Mouse (Mus musculus) monocyte, adult 5-6 weeks (primary cell): ENCODE measurements around the gene Tmem106c. TPM values are rescaled to one million over a fixed set of nuclear protein-coding genes. Genes with fewer than 3 reads are reported as not detected.

ENCODE experiments used
- ATAC-seq: fragments of 153-309, 156-312 bp; replicated peaks from 2 replicates; pipeline ENCODE4 v1.8.0; 2017; ENCODE audit warnings: mild to moderate bottlenecking; ENCODE audit not compliant: low TSS enrichment, insufficient number of reproducible peaks, severe bottlenecking, poor library complexity, low FRiP score
- total RNA-seq: library from RNA; stranded (forward); fragments of 200-1000, 200-491, 200-594 nt; gene quantifications from 3 replicates; pipeline ENCODE4 v1.2.3, GENCODE M21; 2017

Tmem106c gene
- total RNA-seq, 1 experiment from 2014 or later = 4.1 TPM

- no peak for ATAC-seq
Measured at GRCm38 (mm10) chr15:97949706-97950105, 14.3 kb upstream of the Tmem106c start.

- no peak for ATAC-seq
Measured at GRCm38 (mm10) chr15:97950240-97950639, 13.8 kb upstream of the Tmem106c start.

GRCm38 (mm10) chr15:97952137-97952888 lies 11.7 kb upstream of the Tmem106c start:
- ATAC-seq = peak; percentile 65; the same call in 1 of the 2 replicates

GRCm38 (mm10) chr15:97952889-97953189 lies 11.2 kb upstream of the Tmem106c start:
- ATAC-seq = no peak

- ATAC-seq = no peak
Measured at GRCm38 (mm10) chr15:97954671-97955070, 9.3 kb upstream of the Tmem106c start.

GRCm38 (mm10) chr15:97955286-97955685 lies 8.7 kb upstream of the Tmem106c start:
- no peak for ATAC-seq

- ATAC-seq = no peak
Measured at GRCm38 (mm10) chr15:97955742-97956141, 8.3 kb upstream of the Tmem106c start.

GRCm38 (mm10) chr15:97956416-97956815 lies 7.6 kb upstream of the Tmem106c start:
- ATAC-seq = no peak

GRCm38 (mm10) chr15:97963329-97963988 lies 541 bp upstream of the Tmem106c start:
- no peak for ATAC-seq

- ATAC-seq = no peak
Measured at GRCm38 (mm10) chr15:97964836-97965187, 812 bp downstream of the Tmem106c start.

GRCm38 (mm10) chr15:97965311-97966045 lies 1.5 kb downstream of the Tmem106c start:
- no peak for ATAC-seq

- ATAC-seq = no peak
Measured at GRCm38 (mm10) chr15:97970299-97970698, 6.3 kb downstream of the Tmem106c start.

GRCm38 (mm10) chr15:97972580-97972979 lies 8.6 kb downstream of the Tmem106c start:
- ATAC-seq = no peak

GRCm38 (mm10) chr15:97973248-97974005 lies 9.4 kb downstream of the Tmem106c start:
- ATAC-seq = no peak

- no peak for ATAC-seq
Measured at GRCm38 (mm10) chr15:97981560-97981959, 17.6 kb downstream of the Tmem106c start.

- no peak for ATAC-seq
Measured at GRCm38 (mm10) chr15:97989544-97989943, 25.5 kb downstream of the Tmem106c start.

- ATAC-seq = no peak
Measured at GRCm38 (mm10) chr15:97990124-97990523, 26.1 kb downstream of the Tmem106c start.

GRCm38 (mm10) chr15:97990721-97991120 lies 26.7 kb downstream of the Tmem106c start:
- no peak for ATAC-seq

GRCm38 (mm10) chr15:97991285-97991895 lies 27.4 kb downstream of the Tmem106c start:
- ATAC-seq = no peak
